Mouse (Mus musculus) lung, postnatal 14 days (tissue): ENCODE measurements at regions not wholly inside any gene's neighbourhood (a gene's known extent, or its start where the extent isn't known, plus 50 kb on each side); places are given as distances from the start of the nearest gene placed in this dataset.
A peak's percentile ranks its signal among the peaks of the same experiment; 100 is the strongest.

Source experiments
- DNase-seq: peaks from one replicate; pipeline ENCODE4 v3.0.0; 2021

DNA sequence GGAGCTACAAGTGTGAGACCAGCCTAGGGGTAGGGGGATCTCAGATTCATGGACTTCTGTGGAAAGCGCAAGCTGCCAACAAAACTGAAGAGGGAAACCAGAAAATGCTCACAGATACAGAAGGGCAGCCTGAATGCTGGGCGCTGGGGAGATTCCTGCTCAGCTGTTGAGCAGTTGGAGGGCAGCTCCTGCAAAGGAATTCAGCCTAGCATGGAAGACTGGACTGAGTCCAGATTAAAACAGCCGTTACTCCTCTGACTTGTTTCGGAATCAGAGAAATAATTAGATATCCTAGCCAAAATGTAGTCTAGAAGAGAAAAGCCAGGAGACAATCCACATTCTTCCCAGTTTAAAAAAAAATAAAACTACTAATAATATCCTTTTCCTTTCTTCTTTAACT, 83.7 kb downstream of the Asb9 start:
- peak; percentile 9 for DNase-seq
